Mouse (Mus musculus) T-helper 2 cell (primary cell): ENCODE data around the gene Echdc3.

Experiments
- in situ Hi-C: fragments of 300-600 bp; cut with MboI, MseI; formaldehyde crosslinking; loops from one replicate; pipeline ENCODE4 v1.15.1; 2025; ENCODE audit warnings: high pct_unique_total_duplicates

The Echdc3 gene

DNA sequence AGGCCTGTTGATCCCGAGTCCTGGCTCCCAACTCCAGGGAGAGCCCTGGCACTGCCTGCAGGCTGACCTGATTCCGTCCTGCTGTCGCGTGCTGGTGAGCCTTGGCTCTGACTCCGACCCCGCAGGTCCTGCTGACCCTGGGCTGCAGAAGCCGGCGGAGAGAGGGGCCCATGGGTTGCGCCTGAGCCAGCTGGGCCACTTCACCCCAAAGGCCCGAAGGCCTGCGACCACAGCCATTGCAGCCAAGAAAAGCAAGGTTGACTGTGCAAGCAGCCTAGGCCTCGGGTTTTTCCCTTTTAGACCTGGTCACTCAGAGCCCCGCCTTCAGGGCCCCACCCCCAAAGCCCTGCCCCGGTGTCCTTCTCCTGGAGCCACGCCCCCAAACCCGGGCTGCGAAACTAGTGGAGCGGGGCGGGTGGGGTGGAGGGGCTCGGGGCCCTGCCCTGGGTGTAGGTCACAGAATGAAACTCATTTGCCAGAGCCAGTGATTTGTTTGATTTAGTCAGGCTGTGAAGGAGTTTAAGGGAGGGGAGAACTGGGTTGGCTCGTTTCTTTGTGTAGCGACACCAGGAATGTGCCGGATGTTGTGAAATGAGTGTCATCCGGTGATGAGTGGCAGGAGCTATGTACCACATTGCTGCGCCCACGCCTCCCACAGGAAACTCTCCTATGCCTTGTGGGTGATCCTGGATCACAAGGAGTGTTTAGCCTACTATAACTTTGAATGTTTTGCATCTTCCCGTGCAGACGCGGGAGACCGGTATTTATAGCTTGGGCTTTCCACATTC is at the start of gene Echdc3:
TSS of gene Echdc3 (minus strand) at position 310 of the 788 bp plus-strand sequence.
- in situ Hi-C loops = loop anchor here (5.0 to 10.0 kb wide), 3 partner anchors 104 to 354 kb away; no protein-coding TSS in a partner anchor

DNA sequence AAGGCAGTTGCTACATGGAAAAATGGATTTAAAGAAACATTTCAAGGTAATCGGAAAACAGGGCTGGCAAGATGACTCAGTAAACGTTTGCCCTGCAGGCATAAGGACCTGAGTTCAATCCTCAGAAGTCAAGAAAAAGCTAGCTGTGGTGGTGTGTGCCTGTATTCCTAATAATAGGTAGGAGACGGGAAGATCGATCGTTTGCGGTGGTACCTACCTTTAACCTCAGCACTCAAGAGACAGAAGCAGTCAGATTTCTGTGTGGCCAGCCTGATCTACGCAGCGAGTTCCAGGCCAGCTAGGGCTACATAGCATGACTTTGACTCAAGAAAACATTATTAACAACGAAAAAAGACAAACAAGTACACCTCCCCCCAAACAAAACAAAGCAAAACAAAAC is 48.9 kb upstream of the Echdc3 start:
- in situ Hi-C loops = no loop called here

DNA sequence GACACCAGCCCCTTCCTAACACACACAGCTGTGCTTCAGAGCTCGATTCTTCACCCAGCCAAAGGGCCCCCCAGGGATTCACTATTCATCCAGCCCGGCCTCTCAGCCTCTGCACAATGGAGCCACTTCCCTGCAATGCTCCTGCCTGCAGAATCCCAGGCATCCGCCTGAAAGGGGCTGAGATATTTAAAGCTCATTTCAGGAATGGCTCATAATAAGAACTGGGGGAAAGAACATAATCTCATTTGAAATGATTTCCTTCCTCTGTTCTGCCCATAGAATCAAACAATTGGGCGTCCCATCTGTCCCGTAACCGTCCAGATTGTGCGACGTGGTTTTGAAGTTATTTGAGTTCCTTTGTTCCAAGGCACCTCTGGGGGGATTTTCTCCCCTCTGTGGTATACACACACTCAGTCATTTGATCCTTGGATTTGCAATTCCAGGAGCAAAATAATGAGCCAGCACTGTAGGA is 48.4 kb upstream of the Echdc3 start:
- in situ Hi-C loops = no loop called here

DNA sequence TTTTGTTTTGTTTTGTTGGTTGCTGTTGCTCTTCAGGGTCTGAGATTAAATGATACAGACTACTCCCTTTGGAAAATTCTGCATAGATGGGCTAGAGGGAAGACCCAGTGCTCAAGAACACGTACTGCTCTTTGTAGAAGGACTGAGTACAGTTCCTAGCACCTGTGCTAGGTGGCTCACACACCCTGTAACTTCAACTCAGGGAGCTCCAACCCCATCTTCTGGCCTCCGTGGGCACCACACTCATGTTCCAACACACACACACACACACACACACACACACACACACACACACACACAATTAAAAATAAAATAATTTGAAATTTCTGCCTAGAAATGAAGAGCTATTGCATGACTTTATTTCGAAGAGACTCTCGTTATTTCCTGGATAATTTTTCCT is 47.8 kb upstream of the Echdc3 start:
- in situ Hi-C loops = no loop called here

DNA sequence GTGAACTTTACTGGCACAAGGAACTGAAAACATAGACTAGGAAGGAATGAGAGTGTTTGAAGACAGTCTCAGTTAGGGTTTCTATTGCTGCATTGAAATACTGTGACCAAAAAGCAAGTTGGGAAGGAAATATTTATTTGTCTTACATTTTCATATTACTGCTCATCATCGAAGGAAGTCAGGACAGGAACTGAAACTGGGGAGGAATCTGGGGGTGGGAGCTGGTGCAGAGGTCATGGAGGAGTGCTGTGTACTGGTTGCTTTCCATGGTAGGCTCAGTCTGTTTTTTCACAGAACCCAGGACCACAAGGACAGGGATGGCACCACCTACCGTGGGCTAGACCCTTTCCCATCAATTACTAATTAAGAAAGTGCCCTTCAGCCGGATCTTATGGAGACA is 46.3 kb upstream of the Echdc3 start:
- in situ Hi-C loops = no loop called here

DNA sequence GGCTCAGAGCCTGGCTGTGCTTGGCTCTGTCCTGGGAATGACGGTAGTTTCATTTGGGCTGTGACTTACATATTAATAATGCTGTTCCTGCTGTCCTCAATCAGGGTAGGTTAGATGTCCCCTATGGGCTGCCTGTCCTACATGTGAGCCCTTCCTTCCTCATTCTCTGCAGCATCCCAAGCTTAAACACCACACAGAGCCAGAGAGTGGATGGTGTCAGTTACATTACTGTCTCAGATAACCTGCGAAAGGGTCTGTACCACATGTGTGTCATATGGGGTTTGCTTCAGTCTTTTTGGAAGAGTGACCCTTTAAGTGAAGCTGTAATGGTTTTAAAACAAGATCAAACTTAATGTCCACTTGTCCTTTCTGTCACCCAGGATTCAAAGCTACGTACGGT is 45.2 kb upstream of the Echdc3 start:
- in situ Hi-C loops = no loop called here

DNA sequence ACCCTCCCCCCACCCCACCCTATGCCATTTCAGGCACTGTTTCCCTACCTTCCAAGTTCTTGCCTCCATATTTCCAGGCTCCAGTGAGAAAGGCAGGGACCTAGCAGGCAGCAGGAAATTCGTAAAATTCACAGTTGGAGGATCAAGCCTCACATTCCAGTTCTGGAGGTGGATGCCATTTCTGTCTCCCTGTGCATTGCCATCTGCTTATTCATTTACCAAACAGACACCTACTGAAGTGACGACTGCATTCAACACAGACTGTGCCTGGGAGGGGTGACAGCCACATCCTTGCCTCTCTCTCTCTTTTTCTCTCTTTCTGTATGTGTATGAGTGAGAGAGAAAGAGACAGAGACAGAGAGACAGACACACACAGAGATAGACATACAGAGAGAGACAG is 44.3 kb upstream of the Echdc3 start:
- in situ Hi-C loops = no loop called here

DNA sequence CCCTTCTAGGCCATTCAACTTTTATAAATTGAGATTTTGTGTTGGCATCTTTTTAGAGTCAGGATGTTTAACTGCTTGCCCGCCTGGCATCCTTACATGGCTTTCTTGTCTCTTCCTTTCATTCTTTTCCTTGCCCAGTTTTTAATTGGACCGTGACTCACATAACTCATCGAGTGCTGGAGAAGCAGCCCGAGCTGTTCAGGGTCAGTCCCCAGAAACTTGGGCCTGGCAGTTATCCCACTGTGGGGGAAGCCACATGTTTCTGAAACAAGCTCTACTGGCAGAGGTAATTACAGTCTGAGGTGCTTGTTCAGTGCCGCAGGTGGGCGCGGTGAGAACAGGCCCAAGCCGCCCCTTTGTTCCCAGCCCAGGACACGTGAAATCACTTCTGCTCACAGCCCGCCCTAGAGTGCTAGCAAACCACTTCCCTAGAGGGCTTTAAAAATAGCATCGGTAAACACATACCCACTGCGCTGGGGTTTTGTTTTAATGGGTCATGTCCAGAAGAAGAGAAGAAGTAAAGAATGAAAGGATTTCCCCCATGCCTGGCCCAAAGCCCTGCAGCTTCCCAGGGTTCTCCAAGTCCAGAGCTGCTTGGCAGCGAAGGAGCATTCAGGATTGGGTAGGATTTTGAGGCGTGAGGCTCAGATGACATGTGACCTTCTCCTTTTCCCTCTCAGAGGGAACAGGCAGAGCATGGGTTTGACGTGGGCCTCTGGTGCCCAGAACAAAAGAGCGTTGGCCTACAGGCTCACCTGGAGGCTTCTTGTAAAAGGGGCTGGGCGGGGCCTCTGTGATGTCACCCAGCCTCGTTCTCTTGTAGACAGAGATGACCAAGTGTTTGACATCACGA is 43.4 kb upstream of the Echdc3 start:
- in situ Hi-C loops = no loop called here

DNA sequence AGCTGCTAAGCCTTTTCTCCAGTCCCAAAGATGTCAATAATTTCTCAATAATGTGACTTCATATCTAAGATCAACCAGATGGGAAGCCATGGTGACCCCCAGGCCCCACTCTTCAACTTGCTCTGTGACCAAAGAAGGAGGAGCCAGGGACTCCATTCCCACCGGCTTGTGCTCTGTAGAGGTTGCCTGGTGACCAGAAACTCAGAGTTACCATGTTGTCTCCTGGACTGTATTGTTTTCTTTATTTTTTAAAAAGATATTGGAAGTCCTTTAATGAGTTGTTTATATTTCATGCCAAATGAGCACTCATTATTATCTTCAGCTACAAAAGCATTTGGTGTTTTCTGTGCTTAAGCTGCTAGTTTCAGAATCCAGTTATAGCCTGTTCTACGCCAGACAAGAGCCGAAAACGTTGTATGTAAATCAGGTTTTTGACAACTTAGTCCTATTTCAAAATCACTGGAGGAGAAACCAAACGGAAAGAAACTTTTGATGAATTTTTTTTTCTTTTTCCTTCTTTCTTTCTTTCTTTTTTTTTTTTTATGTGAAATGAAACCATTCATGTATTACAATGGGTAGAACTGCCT is 42.7 kb upstream of the Echdc3 start:
- in situ Hi-C loops = no loop called here

DNA sequence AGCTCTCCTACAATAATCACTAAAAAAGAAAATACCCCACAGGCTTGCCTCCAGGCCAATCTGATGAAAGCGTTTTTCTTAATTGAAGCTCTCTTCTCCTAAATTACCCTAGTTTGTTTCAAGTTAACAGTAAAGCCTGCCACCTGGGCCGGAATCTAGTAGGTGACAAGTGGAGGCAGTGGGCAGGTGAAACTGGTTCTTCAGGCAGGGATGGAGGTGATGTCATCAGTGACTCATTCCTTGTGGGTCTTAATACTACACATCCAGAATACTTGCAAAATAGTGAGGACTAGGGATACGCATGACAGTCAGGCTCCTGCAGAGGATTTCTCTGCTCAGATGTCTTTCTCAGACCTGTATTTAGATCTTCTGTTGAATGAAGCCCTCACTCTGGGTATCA is 39.7 kb upstream of the Echdc3 start:
- in situ Hi-C loops = no loop called here

DNA sequence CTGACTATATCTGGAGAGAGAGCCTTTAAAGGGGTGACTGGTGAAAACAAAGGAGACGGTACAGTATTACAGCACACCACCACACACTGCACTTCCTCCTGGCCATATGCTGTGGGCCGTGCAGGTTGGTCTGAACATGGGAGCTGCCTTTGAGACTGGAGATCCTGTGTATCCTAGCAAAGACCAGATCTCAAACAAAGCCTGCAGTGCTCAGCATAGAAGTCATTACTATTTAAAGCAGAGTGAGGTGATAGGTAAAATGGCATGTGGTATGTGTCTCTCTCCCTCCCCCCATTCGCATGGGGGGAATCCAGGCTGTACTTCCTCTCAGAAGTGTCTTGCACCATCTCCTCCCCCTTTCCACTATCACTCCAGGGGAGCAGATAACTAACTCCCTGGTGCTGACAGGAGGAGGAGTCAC is 38.3 kb upstream of the Echdc3 start:
- in situ Hi-C loops = no loop called here

DNA sequence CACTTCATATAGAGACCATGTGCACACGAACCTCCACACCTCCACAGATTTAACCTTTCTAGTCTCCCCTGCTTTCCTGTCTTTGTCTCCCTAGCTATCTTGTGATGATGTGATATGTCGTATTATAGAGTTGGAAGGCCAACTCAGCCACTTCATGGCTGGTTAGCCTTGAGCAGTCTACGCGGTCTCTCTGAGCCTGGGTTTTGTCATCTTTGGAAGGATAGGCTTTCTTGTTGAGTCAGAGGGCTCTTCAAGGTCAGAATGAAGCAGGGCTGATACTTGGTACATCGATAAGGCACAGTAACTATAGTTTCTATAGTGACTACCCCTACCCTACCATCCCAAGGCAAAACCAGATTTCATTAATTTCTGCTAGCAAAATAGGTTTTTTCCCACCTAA is 28.6 kb upstream of the Echdc3 start:
- in situ Hi-C loops = no loop called here

DNA sequence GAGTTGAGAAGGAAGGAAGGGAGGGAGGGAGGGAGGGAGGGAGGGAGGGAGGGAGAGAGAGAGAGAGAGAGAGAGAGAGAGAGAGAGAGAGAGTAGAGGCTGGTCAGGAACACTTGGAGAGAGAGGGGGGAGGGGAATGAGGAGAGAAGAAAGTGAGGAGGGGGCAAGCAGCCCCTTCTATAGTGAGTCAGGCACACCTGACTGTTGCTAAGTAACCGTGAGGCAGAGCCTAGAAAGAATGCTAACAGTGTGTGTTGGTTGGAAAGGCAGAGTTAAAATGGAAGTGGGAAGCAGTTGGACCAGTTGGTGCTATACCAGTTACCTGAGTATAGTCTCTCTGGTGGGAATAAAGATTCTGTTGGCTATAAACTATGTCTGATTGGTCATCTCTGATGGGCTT is 27.2 kb upstream of the Echdc3 start:
- in situ Hi-C loops = no loop called here

DNA sequence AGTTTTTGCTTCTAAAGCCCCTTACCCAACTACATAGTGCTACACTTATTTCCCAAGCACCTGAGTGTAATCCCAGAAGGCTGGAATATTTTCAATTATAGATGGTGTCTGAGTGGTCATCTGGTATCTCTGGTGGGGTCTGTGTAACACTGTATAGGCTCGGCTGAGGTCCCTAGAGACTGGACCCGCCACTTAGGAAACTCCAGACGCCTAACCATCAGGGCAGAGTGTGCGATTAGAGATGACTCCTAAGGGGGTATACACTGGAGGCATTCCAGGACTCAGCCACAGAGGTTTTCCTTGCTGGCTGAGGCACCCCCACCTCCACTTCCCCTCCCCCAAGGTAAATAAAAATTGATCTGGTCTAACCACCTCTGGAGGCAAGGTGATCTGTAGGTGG is 26.5 kb upstream of the Echdc3 start:
- in situ Hi-C loops = no loop called here

DNA sequence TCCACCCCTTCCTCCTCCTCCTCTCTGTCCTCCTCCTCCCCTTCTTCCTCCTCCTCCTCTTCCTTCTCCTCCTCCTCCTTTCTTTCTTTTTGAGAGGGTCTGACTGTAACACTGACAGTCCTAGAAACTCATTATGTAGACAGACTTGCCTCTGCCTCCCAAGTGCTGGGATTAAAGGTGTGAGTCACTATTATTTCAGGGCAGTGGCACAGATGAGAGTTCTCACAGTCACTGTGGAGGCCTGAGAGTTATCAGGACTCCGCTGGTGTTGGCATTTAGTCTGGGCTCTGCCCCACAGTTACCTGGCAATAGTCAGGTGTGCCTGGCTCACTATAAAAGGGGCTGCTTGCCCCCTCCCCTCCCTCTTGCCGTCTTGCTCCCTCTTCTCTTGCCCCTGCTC is 25.8 kb upstream of the Echdc3 start:
- in situ Hi-C loops = no loop called here

DNA sequence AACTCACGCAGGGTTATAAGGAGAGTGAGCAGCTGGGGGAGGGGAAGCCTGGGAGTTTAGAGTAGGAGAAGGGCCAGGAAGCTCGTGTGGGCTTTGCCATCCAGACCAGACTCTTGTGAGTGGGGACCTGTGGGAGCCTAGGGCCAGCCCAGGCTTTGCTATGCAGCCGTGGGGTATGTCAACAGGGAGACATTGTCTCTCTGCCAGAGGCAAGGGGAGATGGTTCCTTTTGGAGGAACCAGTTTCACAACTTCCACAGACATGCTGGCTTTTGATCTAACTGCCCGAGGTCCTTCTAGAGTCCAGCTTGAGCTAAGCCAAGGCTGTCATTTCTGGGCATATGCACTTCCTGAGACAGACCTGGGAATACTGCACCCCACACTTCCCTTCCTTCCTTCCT is 25.4 kb upstream of the Echdc3 start:
- in situ Hi-C loops = no loop called here

DNA sequence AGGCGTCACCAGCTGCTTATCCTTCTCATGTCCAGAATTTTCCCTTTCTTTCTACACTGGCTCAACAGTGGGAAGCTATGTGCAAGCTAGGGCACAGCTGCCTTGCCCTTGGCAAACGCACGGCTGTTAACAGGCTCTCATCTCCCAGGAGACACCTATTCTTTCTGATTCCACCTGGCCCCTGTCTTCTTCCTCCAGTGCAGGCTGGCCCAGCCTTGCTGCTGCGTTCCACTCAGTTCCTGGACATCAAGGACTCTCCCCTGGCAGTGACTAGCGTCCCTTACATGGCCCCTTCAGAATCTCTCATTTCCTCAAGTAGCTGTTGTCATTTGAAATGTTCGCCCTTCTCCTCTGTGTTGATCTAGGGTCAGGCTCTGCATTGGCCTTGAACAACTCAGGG is 20.5 kb upstream of the Echdc3 start:
- in situ Hi-C loops = no loop called here

DNA sequence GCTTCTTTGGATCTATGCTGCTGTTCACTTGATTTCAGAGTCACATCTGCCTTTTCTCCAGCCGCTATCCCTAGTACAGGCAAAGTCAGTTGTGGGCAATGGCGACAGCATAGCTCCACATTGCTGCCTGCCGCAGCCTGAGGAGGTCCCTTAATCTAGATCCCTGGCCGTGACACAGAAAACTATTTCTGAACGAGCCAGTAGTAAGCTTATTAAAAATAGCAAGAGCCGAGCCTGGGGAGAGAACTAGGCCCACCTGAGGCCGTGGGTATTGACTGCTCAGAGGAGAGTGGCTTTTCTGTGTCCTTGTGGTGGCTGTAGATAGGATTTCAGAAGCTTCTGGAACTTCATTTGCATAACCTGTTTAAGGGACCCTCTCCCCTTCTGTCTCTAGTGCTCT is 19.9 kb upstream of the Echdc3 start:
- in situ Hi-C loops = no loop called here

DNA sequence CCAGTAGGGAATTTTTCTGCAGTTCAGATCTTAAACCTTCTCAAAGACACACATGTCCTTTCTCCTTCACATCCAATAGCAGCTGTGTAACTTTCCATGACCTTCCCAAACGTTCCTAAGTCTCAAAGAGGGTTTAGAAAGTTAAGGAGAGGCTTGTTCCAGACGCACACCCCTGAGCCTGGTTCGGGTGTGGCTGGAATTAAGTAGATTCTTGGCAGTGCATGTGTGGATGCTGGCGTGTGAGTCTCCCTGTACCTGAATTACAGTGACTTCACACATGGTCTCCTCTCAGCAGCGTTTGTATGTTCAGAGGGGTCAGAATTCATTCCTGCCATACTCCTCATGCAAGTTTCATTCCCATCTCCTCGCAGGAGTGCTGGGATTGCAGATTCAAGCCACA is 18.0 kb upstream of the Echdc3 start:
- in situ Hi-C loops = no loop called here

DNA sequence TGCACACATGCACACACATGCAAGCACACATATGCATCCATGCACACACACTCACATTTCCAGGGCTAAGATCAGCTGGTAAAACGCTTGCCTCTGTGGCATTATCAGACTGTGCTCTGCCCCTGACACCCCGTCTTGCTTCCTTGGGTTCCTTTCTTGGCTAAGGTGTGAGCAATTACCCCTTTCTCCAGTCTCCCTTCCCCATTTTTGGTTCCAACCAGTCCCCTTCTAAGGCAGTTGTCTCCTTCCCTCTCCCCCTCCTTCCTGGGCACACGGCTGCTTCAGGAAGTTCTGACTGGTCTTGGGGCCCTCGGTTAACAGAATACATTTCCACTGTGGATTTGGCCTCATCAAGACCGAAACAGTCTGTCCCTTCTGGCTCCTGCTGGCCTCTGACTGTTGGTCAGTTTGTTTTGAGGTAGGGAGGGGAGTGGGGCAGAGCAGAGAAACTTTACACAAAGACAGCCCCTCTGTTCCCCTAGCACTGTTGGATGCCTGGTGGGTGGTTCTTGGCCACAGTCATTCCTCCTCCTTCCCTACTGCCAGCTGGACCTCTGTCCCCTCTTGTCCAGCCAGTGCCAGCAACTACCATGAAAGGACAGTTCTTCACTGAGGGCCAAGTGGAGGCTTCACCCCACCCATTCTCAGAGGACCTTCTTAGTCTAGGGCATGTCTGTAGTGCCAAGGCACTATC is 16.9 kb upstream of the Echdc3 start:
- in situ Hi-C loops = no loop called here

DNA sequence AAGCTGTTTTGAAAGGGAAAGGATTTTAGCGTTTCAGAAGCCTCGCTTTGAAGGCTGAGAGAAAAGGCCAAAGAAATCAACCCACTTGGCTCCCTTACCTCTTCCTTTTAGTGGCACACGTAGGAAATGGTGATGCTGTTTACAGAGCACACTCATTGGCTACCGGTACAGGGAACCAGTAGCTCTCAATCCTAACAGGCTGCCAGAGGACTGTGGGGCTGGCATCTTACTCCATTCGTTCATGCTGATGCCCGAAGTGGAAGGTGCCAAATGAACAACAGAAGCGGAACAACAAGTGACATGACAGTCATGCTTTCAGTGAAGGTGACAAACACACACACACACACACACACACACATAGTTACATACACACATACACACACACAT is 14.2 kb upstream of the Echdc3 start:
- in situ Hi-C loops = no loop called here
